Mouse (Mus musculus) CH12.LX (cell line): ENCODE measurements around the gene Zfp784. TPM values are rescaled to one million over a fixed set of nuclear protein-coding genes. Genes with fewer than 3 reads are reported as not detected.

Experiments used
- DNase-seq: peaks from one replicate; pipeline ENCODE4 v3.0.0-alpha.2; 2013; ENCODE audit errors: extremely low read depth
- H3K27ac ChIP-seq: 2 replicates; pipeline ENCODE4 v1.5.1; 2012; ENCODE audit warnings: low read depth, mild to moderate bottlenecking, control low read depth, moderate library complexity; ENCODE audit not compliant: insufficient read depth
- H3K27me3 ChIP-seq: replicated peaks from 2 replicates; pipeline ENCODE3; 2012; ENCODE audit warnings: inconsistent platforms
- H3K36me3 ChIP-seq, 2 experiments: replicated peaks in 1 of 2; 2 replicates each; pipeline versions ENCODE3 to v1.6.1; 2012; ENCODE audit warnings: inconsistent platforms in 1 of 2, low read length in 1 of 2, mild to moderate bottlenecking in 1 of 2, mixed read lengths in 1 of 2, moderate library complexity in 1 of 2; ENCODE audit not compliant: control insufficient read depth in 1 of 2, insufficient read depth in 1 of 2
- H3K4me1 ChIP-seq, 2 experiments: 2 replicates each; pipeline ENCODE4 v1.6.1; 2012; ENCODE audit warnings: inconsistent platforms in 1 of 2, moderate library complexity in 1 of 2; ENCODE audit not compliant: insufficient read depth in 2 of 2, control insufficient read depth in 1 of 2
- H3K4me2 ChIP-seq: 2 replicates; pipeline ENCODE4 v1.6.1; 2012; ENCODE audit warnings: low read depth, mild to moderate bottlenecking, control low read depth; ENCODE audit not compliant: poor library complexity, insufficient read depth, severe bottlenecking
- H3K4me3 ChIP-seq, 3 experiments: fragments of 150-350 bp in 1 of 3; sonication (generic) in 1 of 3; replicated peaks in 1 of 3; 2 replicates each; pipeline versions ENCODE3 to v1.5.1; 2011 to 2012; ENCODE audit warnings: low read depth in 2 of 3, low read length in 2 of 3, mild to moderate bottlenecking in 2 of 3, moderate library complexity in 2 of 3, control low read depth in 1 of 3, improper control_type of control experiment in 1 of 3, inconsistent platforms in 1 of 3, mixed read lengths in 1 of 3; ENCODE audit not compliant: poor library complexity in 1 of 3
- H3K79me2 ChIP-seq: replicated peaks from 2 replicates; pipeline ENCODE4 v1.6.1; 2012; ENCODE audit warnings: mild to moderate bottlenecking, moderate library complexity; ENCODE audit not compliant: control insufficient read depth, poor library complexity, insufficient read depth, severe bottlenecking; ENCODE audit errors: extremely low read depth
- H3K9ac ChIP-seq: 2 replicates; pipeline ENCODE4 v1.6.1; 2012; ENCODE audit warnings: low read depth, mild to moderate bottlenecking, control low read depth, moderate library complexity; ENCODE audit not compliant: insufficient read depth
- H3K9me3 ChIP-seq: replicated peaks from 2 replicates; pipeline ENCODE3; 2012; ENCODE audit warnings: low read length, inconsistent platforms, mixed read lengths
- BHLHE40 ChIP-seq: IDR thresholded peaks from 2 replicates; pipeline ENCODE4 v1.6.1; 2011; ENCODE audit warnings: mild to moderate bottlenecking, low read depth, low read length, improper control_type of control experiment
- CHD2 ChIP-seq: IDR thresholded peaks from 2 replicates; pipeline ENCODE4 v1.6.1; 2011; ENCODE audit warnings: low read length, improper control_type of control experiment
- ELF1 ChIP-seq: IDR thresholded peaks from 2 replicates; pipeline ENCODE4 v1.6.1; 2014; ENCODE audit warnings: low read depth, mild to moderate bottlenecking, inconsistent platforms, low read length, improper control_type of control experiment
- ETS1 ChIP-seq: conservative IDR thresholded peaks from 2 replicates; pipeline ENCODE4 v1.6.1; 2012; ENCODE audit warnings: low read depth, mild to moderate bottlenecking, inconsistent platforms, low read length, improper control_type of control experiment, moderate library complexity
- GABPA ChIP-seq: IDR thresholded peaks from 2 replicates; pipeline ENCODE4 v1.6.1; 2012; ENCODE audit warnings: low read depth, low read length, improper control_type of control experiment, inconsistent platforms; ENCODE audit not compliant: insufficient replicate concordance
- HCFC1 ChIP-seq: IDR thresholded peaks from 2 replicates; pipeline ENCODE4 v1.6.1; 2012; ENCODE audit warnings: low read depth, mild to moderate bottlenecking, inconsistent platforms, low read length, improper control_type of control experiment
- KAT2A ChIP-seq: IDR thresholded peaks from 2 replicates; pipeline ENCODE4 v1.6.1; 2012; ENCODE audit warnings: low read length, improper control_type of control experiment, inconsistent platforms; ENCODE audit not compliant: insufficient replicate concordance
- MAFK ChIP-seq: IDR thresholded peaks from 2 replicates; pipeline ENCODE4 v1.6.1; 2011; ENCODE audit warnings: low read length, improper control_type of control experiment; ENCODE audit not compliant: insufficient replicate concordance
- MAZ ChIP-seq: IDR thresholded peaks from 2 replicates; pipeline ENCODE4 v1.6.1; 2012; ENCODE audit warnings: low read depth, mild to moderate bottlenecking, inconsistent platforms, low read length, improper control_type of control experiment, moderate library complexity
- MYC ChIP-seq: IDR thresholded peaks from 2 replicates; pipeline ENCODE4 v1.6.1; 2011; ENCODE audit warnings: low read depth, mild to moderate bottlenecking, improper control_type of control experiment, low read length
- NRF1 ChIP-seq: IDR thresholded peaks from 2 replicates; pipeline ENCODE4 v1.6.1; 2014; ENCODE audit warnings: low read depth, mild to moderate bottlenecking, inconsistent platforms, low read length, improper control_type of control experiment, moderate library complexity
- PAX5 ChIP-seq: IDR thresholded peaks from 2 replicates; pipeline ENCODE4 v1.6.1; 2012; ENCODE audit warnings: low read length, inconsistent platforms, mixed read lengths
- POLR2A ChIP-seq: IDR thresholded peaks from 2 replicates; pipeline ENCODE4 v1.6.1; 2011; ENCODE audit warnings: low read depth, mild to moderate bottlenecking, improper control_type of control experiment, low read length
- RAD21 ChIP-seq: IDR thresholded peaks from 2 replicates; pipeline ENCODE4 v1.6.1; 2011; ENCODE audit warnings: low read depth, mild to moderate bottlenecking, low read length, improper control_type of control experiment, moderate library complexity
- RCOR1 ChIP-seq: conservative IDR thresholded peaks from 2 replicates; pipeline ENCODE4 v1.6.1; 2012; ENCODE audit warnings: low read depth, mild to moderate bottlenecking, inconsistent platforms, low read length, improper control_type of control experiment
- SIN3A ChIP-seq: IDR thresholded peaks from 2 replicates; pipeline ENCODE4 v1.6.1; 2012; ENCODE audit warnings: low read length, improper control_type of control experiment, inconsistent platforms
- TCF12 ChIP-seq: IDR thresholded peaks from 2 replicates; pipeline ENCODE4 v1.6.1; 2014; ENCODE audit warnings: low read depth, mild to moderate bottlenecking, inconsistent platforms, low read length, improper control_type of control experiment
- UBTF ChIP-seq: IDR thresholded peaks from 2 replicates; pipeline ENCODE4 v1.6.1; 2012; ENCODE audit warnings: low read depth, mild to moderate bottlenecking, inconsistent platforms, low read length, improper control_type of control experiment, moderate library complexity
- USF2 ChIP-seq: conservative IDR thresholded peaks from 2 replicates; pipeline ENCODE4 v1.6.1; 2011; ENCODE audit warnings: low read depth, low read length, improper control_type of control experiment
- ZKSCAN1 ChIP-seq: IDR thresholded peaks from 2 replicates; pipeline ENCODE4 v1.6.1; 2012; ENCODE audit warnings: low read depth, inconsistent platforms, low read length, improper control_type of control experiment, borderline replicate concordance
- ZMIZ1 ChIP-seq: IDR thresholded peaks from 2 replicates; pipeline ENCODE4 v1.6.1; 2012; ENCODE audit warnings: low read depth, mild to moderate bottlenecking, inconsistent platforms, low read length, improper control_type of control experiment
- ZNF384 ChIP-seq: IDR thresholded peaks from 2 replicates; pipeline ENCODE4 v1.6.1; 2012; ENCODE audit warnings: low read depth, low read length, improper control_type of control experiment, inconsistent platforms
- dilution Hi-C: fragments of 300-500 bp; cut with MboI; formaldehyde crosslinking; loops from 2 replicates; pipeline ENCODE4 v1.14.3; 2020; ENCODE audit warnings: low sequenced_read_pairs; ENCODE audit not compliant: extremely low pct_unique_long_range_greater_than_20kb, extremely low pct_ligation_motif_present
- in situ Hi-C: fragments of 300-500 bp; cut with MboI; formaldehyde crosslinking; loops from 3 replicates; pipeline ENCODE4 v1.14.3; 2019; ENCODE audit warnings: low sequenced_read_pairs, low pct_ligation_motif_present, low pct_unique_long_range_greater_than_20kb, mixed read lengths
- polyA plus RNA-seq: library from polyadenylated mRNA; unstranded; fragments of >175 nt; gene quantifications from 2 replicates; pipeline ENCODE4 v1.2.1, GENCODE M21; 2012; ENCODE audit warnings: low read depth; ENCODE audit not compliant: insufficient read length
- total RNA-seq, 2 experiments: library from RNA; depleted of rRNA; stranded (reverse); fragments of 300-350 nt in 1 of 2; fragments of >200 nt in 1 of 2; gene quantifications; 2 replicates each; pipeline ENCODE4 v1.2.3; 2012 to 2014

Zfp784 gene
- total and polyA plus RNA-seq, 3 experiments, result 0.53 to 1.5 (median 1.1) TPM

GRCm38 (mm10) chr7:5087886-5088285, 49.6 kb upstream of the Zfp784 start:
- Histone ChIP-seq H3K36me3 (peaks cover 66 to 81% of the 10 kb centered on the region in 2 experiments), H3K27me3 (no peaks in the 10 kb centered on the region), H3K27ac (no peak overlapping the region), H3K9me3 (no peaks in the 10 kb centered on the region), H3K4me1 (peaks cover 7 to 41% of the 10 kb centered on the region in 2 experiments), H3K79me2 (peaks cover 81% of the 10 kb centered on the region), H3K4me3 (no peak overlapping the region), H3K4me2 (no peak overlapping the region), H3K9ac (no peak overlapping the region)
- dilution Hi-C loops, result no loop called here
- no peak for DNase-seq
- in situ Hi-C loops, result no loop called here
- TF ChIP-seq ELF1, result no peak
- no peak for TF ChIP-seq NRF1
- TF ChIP-seq GABPA, result no peak
- no peak for TF ChIP-seq BHLHE40
- TF ChIP-seq ZMIZ1, result no peak
- no peak for TF ChIP-seq RAD21
- no peak for TF ChIP-seq SIN3A
- no peak for TF ChIP-seq HCFC1
- no peak for TF ChIP-seq MYC
- TF ChIP-seq USF2, result no peak
- no peak for TF ChIP-seq KAT2A
- no peak for TF ChIP-seq MAFK

GRCm38 (mm10) chr7:5086921-5087440, 48.7 kb upstream of the Zfp784 start:
- no peak overlapping the region for H3K4me2 ChIP-seq
- no peak for DNase-seq
- no peak overlapping the region for H3K9ac ChIP-seq
- H3K27ac ChIP-seq, result no peak overlapping the region
- no peaks in the 10 kb centered on the region for H3K27me3 ChIP-seq
- H3K36me3 ChIP-seq, result peaks cover 57 to 77% of the 10 kb centered on the region in 2 experiments
- no peak for TF ChIP-seq TCF12
- no peak for TF ChIP-seq RCOR1
- TF ChIP-seq, all 38 proteins: peak for 0
- Histone ChIP-seq H3K4me1 (peaks cover 7 to 48% of the 10 kb centered on the region in 2 experiments), H3K9me3 (no peaks in the 10 kb centered on the region), H3K79me2 (peaks cover 85% of the 10 kb centered on the region), H3K4me3 (no peak overlapping the region)
- in situ Hi-C loops, result no loop called here
- dilution Hi-C loops, result no loop called here

GRCm38 (mm10) chr7:5085512-5085911, 47.3 kb upstream of the Zfp784 start:
- Histone ChIP-seq H3K4me1 (peaks cover 7 to 50% of the 10 kb centered on the region in 2 experiments), H3K27ac (no peak overlapping the region), H3K9me3 (no peaks in the 10 kb centered on the region), H3K4me3 (no peak overlapping the region), H3K79me2 (peaks cover 86% of the 10 kb centered on the region), H3K9ac (peak overlapping the region; percentile 61; the same call in 1 of the 2 replicates), H3K4me2 (peak overlapping the region; percentile 30), H3K27me3 (no peaks in the 10 kb centered on the region), H3K36me3 (peaks cover 44 to 64% of the 10 kb centered on the region in 2 experiments)
- dilution Hi-C loops, result no loop called here
- TF ChIP-seq UBTF (no peak), ZKSCAN1 (no peak), MAZ (no peak), RAD21 (no peak), ETS1 (no peak), ZNF384 (no peak), POLR2A (no peak), KAT2A (no peak), GABPA (no peak), CHD2 (no peak), ZMIZ1 (no peak), HCFC1 (no peak), PAX5 (no peak)
- DNase-seq, result no peak
- in situ Hi-C loops, result no loop called here
